Mouse (Mus musculus) MEL (cell line): ENCODE measurements at regions not wholly inside any gene's neighbourhood (a gene's known extent, or its start where the extent isn't known, plus 50 kb on each side); places are given as distances from the start of the nearest gene placed in this dataset.

Experiments used
- DNase-seq: peaks from one replicate; pipeline ENCODE4 v3.0.0; 2011; ENCODE audit warnings: low read depth, low spot score
- H3K27ac ChIP-seq: 2 replicates; pipeline ENCODE4 v1.5.1; 2012; ENCODE audit warnings: low read depth, mild to moderate bottlenecking, control low read depth, low read length, moderate library complexity; ENCODE audit not compliant: control insufficient read depth
- H3K27me3 ChIP-seq, 2 experiments: fragments of 150-350 bp in 1 of 2; sonication (generic) in 1 of 2; 2 replicates each; pipeline ENCODE4 v1.6.1; 2012; ENCODE audit warnings: low read length in 2 of 2, mild to moderate bottlenecking in 2 of 2, improper control_type of control experiment in 1 of 2, moderate library complexity in 1 of 2; ENCODE audit not compliant: insufficient read depth in 2 of 2, control insufficient read depth in 1 of 2
- H3K36me3 ChIP-seq, 2 experiments: 2 replicates each; pipeline ENCODE4 v1.6.1; 2012 to 2014; ENCODE audit warnings: low read length in 2 of 2, improper control_type of control experiment in 1 of 2, inconsistent platforms in 1 of 2, mild to moderate bottlenecking in 1 of 2; ENCODE audit not compliant: insufficient read depth in 2 of 2, control insufficient read depth in 1 of 2
- H3K4me1 ChIP-seq, 2 experiments: fragments of 150-350 bp in 1 of 2; sonication (generic) in 1 of 2; 2 replicates each; pipeline ENCODE4 v1.6.1; 2012; ENCODE audit warnings: low read length in 2 of 2, improper control_type of control experiment in 1 of 2, mild to moderate bottlenecking in 1 of 2; ENCODE audit not compliant: insufficient read depth in 2 of 2, control insufficient read depth in 1 of 2
- H3K4me3 ChIP-seq, 2 experiments: fragments of 150-350 bp in 1 of 2; sonication (generic) in 1 of 2; 2 replicates each; pipeline ENCODE4 v1.5.1; 2012; ENCODE audit warnings: low read depth in 2 of 2, low read length in 2 of 2, mild to moderate bottlenecking in 2 of 2, moderate library complexity in 2 of 2, control low read depth in 1 of 2, improper control_type of control experiment in 1 of 2; ENCODE audit not compliant: control insufficient read depth in 1 of 2, insufficient read depth in 1 of 2
- H3K79me2 ChIP-seq: 2 replicates; pipeline ENCODE4 v1.6.1; 2012; ENCODE audit warnings: mild to moderate bottlenecking, low read length, moderate library complexity; ENCODE audit not compliant: control insufficient read depth, poor library complexity, insufficient read depth
- H3K9ac ChIP-seq: 2 replicates; pipeline ENCODE4 v1.6.1; 2012; ENCODE audit warnings: low read depth, mild to moderate bottlenecking, control low read depth, low read length, moderate library complexity; ENCODE audit not compliant: control insufficient read depth, poor library complexity, severe bottlenecking
- H3K9me3 ChIP-seq: fragments of 150-350 bp; sonication (generic); replicated peaks from 2 replicates; pipeline ENCODE4 v1.6.1; 2012; ENCODE audit warnings: mild to moderate bottlenecking, low read length, improper control_type of control experiment, moderate library complexity; ENCODE audit not compliant: insufficient read depth
- BHLHE40 ChIP-seq: IDR thresholded peaks from 2 replicates; pipeline ENCODE4 v1.6.1; 2012; ENCODE audit warnings: low read depth, mild to moderate bottlenecking, inconsistent platforms, low read length, improper control_type of control experiment, borderline replicate concordance
- CHD1 ChIP-seq: IDR thresholded peaks from 2 replicates; pipeline ENCODE4 v1.6.1; 2012; ENCODE audit warnings: low read depth, mild to moderate bottlenecking, inconsistent platforms, low read length, improper control_type of control experiment
- CHD2 ChIP-seq: IDR thresholded peaks from 2 replicates; pipeline ENCODE4 v1.6.1; 2011; ENCODE audit warnings: low read length, improper control_type of control experiment
- CTCF ChIP-seq, 3 experiments: IDR thresholded peaks in 2 of 3; conservative IDR thresholded peaks in 1 of 3; 2 replicates each; pipeline ENCODE4 v1.5.1; 2011 to 2012; ENCODE audit warnings: low read length in 3 of 3, low read depth in 2 of 3, mild to moderate bottlenecking in 2 of 3, improper control_type of control experiment in 1 of 3, inconsistent platforms in 1 of 3, mixed read lengths in 1 of 3, moderate library complexity in 1 of 3; ENCODE audit not compliant: control insufficient read depth in 1 of 3, insufficient read depth in 1 of 3, poor library complexity in 1 of 3, severe bottlenecking in 1 of 3
- E2F4 ChIP-seq: IDR thresholded peaks from 2 replicates; pipeline ENCODE4 v1.6.1; 2011; ENCODE audit warnings: low read depth, low read length, improper control_type of control experiment, borderline replicate concordance
- ELF1 ChIP-seq: IDR thresholded peaks from 2 replicates; pipeline ENCODE4 v1.6.1; 2014; ENCODE audit warnings: low read depth, mild to moderate bottlenecking, inconsistent platforms, low read length, improper control_type of control experiment, moderate library complexity
- EP300 ChIP-seq, 2 experiments: IDR thresholded peaks; 2 replicates each; pipeline ENCODE4 v1.6.1; 2011; ENCODE audit warnings: improper control_type of control experiment in 2 of 2, low read length in 2 of 2, low read depth in 1 of 2, mild to moderate bottlenecking in 1 of 2
- ETS1 ChIP-seq: IDR thresholded peaks from 2 replicates; pipeline ENCODE4 v1.6.1; 2012; ENCODE audit warnings: low read depth, mild to moderate bottlenecking, inconsistent platforms, low read length, improper control_type of control experiment, moderate library complexity
- GABPA ChIP-seq: IDR thresholded peaks from 2 replicates; pipeline ENCODE4 v1.6.1; 2012; ENCODE audit warnings: low read depth, mild to moderate bottlenecking, inconsistent platforms, low read length, improper control_type of control experiment, moderate library complexity
- GATA1 ChIP-seq: IDR thresholded peaks from 2 replicates; pipeline ENCODE4 v1.6.1; 2011; ENCODE audit warnings: low read depth, low read length, improper control_type of control experiment
- HCFC1 ChIP-seq: IDR thresholded peaks from 2 replicates; pipeline ENCODE4 v1.6.1; 2012; ENCODE audit warnings: low read depth, mild to moderate bottlenecking, inconsistent platforms, low read length, improper control_type of control experiment, moderate library complexity
- JUND ChIP-seq: IDR thresholded peaks from 2 replicates; pipeline ENCODE4 v1.6.1; 2011; ENCODE audit warnings: low read depth, mild to moderate bottlenecking, improper control_type of control experiment, low read length
- KAT2A ChIP-seq: conservative IDR thresholded peaks from 2 replicates; pipeline ENCODE4 v1.6.1; 2012; ENCODE audit warnings: low read depth, low read length, improper control_type of control experiment, inconsistent platforms
- MAFK ChIP-seq: IDR thresholded peaks from 2 replicates; pipeline ENCODE4 v1.6.1; 2011; ENCODE audit warnings: low read depth, mild to moderate bottlenecking, low read length, improper control_type of control experiment, borderline replicate concordance
- MAX ChIP-seq: IDR thresholded peaks from 2 replicates; pipeline ENCODE4 v1.6.1; 2011; ENCODE audit warnings: low read length, improper control_type of control experiment
- MAZ ChIP-seq: IDR thresholded peaks from 2 replicates; pipeline ENCODE4 v1.6.1; 2012; ENCODE audit warnings: low read depth, mild to moderate bottlenecking, inconsistent platforms, low read length, improper control_type of control experiment
- MEF2A ChIP-seq: IDR thresholded peaks from 2 replicates; pipeline ENCODE4 v1.6.1; 2014; ENCODE audit warnings: low read depth, mild to moderate bottlenecking, inconsistent platforms, low read length, improper control_type of control experiment; ENCODE audit not compliant: poor library complexity, insufficient replicate concordance, severe bottlenecking; ENCODE audit errors: extremely low read depth
- MXI1 ChIP-seq: IDR thresholded peaks from 2 replicates; pipeline ENCODE4 v1.6.1; 2011; ENCODE audit warnings: mild to moderate bottlenecking, low read depth, low read length, improper control_type of control experiment
- MYB ChIP-seq: IDR thresholded peaks from 2 replicates; pipeline ENCODE4 v1.6.1; 2011; ENCODE audit warnings: mild to moderate bottlenecking, low read depth, low read length, improper control_type of control experiment
- MYC ChIP-seq: IDR thresholded peaks from 2 replicates; pipeline ENCODE4 v1.6.1; 2011; ENCODE audit warnings: low read depth, mild to moderate bottlenecking, low read length, improper control_type of control experiment, moderate library complexity
- NELFE ChIP-seq: IDR thresholded peaks from 2 replicates; pipeline ENCODE4 v1.6.1; 2011; ENCODE audit warnings: low read depth, low read length, improper control_type of control experiment
- NRF1 ChIP-seq: IDR thresholded peaks from 2 replicates; pipeline ENCODE4 v1.6.1; 2014; ENCODE audit warnings: low read depth, mild to moderate bottlenecking, inconsistent platforms, low read length, improper control_type of control experiment, moderate library complexity; ENCODE audit not compliant: poor library complexity, insufficient read depth, severe bottlenecking
- POLR2A ChIP-seq, 2 experiments: IDR thresholded peaks; 2 replicates each; pipeline ENCODE4 v1.6.1; 2011 to 2012; ENCODE audit warnings: low read length in 2 of 2, mild to moderate bottlenecking in 2 of 2, control low read depth in 1 of 2, improper control_type of control experiment in 1 of 2, low read depth in 1 of 2, moderate library complexity in 1 of 2; ENCODE audit not compliant: control insufficient read depth in 1 of 2, insufficient read depth in 1 of 2, poor library complexity in 1 of 2
- POLR2AphosphoS2 ChIP-seq: IDR thresholded peaks from 2 replicates; pipeline ENCODE4 v1.6.1; 2011; ENCODE audit warnings: low read length, improper control_type of control experiment
- POLR2AphosphoS5 ChIP-seq: IDR thresholded peaks from 2 replicates; pipeline ENCODE4 v1.6.1; 2012; ENCODE audit warnings: low read depth, borderline replicate concordance, mild to moderate bottlenecking, inconsistent platforms, low read length, moderate library complexity, mixed read lengths
- RAD21 ChIP-seq: IDR thresholded peaks from 2 replicates; pipeline ENCODE4 v1.6.1; 2011; ENCODE audit warnings: mild to moderate bottlenecking, low read depth, low read length, improper control_type of control experiment
- RCOR1 ChIP-seq: IDR thresholded peaks from 2 replicates; pipeline ENCODE4 v1.6.1; 2012; ENCODE audit warnings: low read depth, mild to moderate bottlenecking, inconsistent platforms, low read length, improper control_type of control experiment
- SIN3A ChIP-seq: IDR thresholded peaks from 2 replicates; pipeline ENCODE4 v1.6.1; 2012; ENCODE audit warnings: low read length, improper control_type of control experiment, inconsistent platforms
- SMC3 ChIP-seq: IDR thresholded peaks from 2 replicates; pipeline ENCODE4 v1.6.1; 2011; ENCODE audit warnings: low read depth, low read length, improper control_type of control experiment
- TAL1 ChIP-seq: IDR thresholded peaks from 2 replicates; pipeline ENCODE4 v1.6.1; 2012; ENCODE audit warnings: mild to moderate bottlenecking, inconsistent platforms, low read length, moderate library complexity, mixed read lengths
- TBP ChIP-seq: IDR thresholded peaks from 2 replicates; pipeline ENCODE4 v1.8.0; 2011; ENCODE audit warnings: low read depth, low read length, improper control_type of control experiment
- TCF12 ChIP-seq: IDR thresholded peaks from 2 replicates; pipeline ENCODE4 v1.6.1; 2014; ENCODE audit warnings: low read depth, mild to moderate bottlenecking, inconsistent platforms, low read length, improper control_type of control experiment, moderate library complexity
- UBTF ChIP-seq: IDR thresholded peaks from 2 replicates; pipeline ENCODE4 v1.6.1; 2012; ENCODE audit warnings: low read depth, mild to moderate bottlenecking, inconsistent platforms, low read length, improper control_type of control experiment, moderate library complexity, borderline replicate concordance; ENCODE audit not compliant: insufficient read depth
- USF1 ChIP-seq: IDR thresholded peaks from 2 replicates; pipeline ENCODE4 v1.6.1; 2014; ENCODE audit warnings: low read depth, mild to moderate bottlenecking, inconsistent platforms, low read length, improper control_type of control experiment, moderate library complexity
- USF2 ChIP-seq, 2 experiments: IDR thresholded peaks; 2 replicates each; pipeline ENCODE4 v1.6.1; 2011 to 2012; ENCODE audit warnings: improper control_type of control experiment in 2 of 2, low read length in 2 of 2, borderline replicate concordance in 1 of 2, inconsistent platforms in 1 of 2, low read depth in 1 of 2, mild to moderate bottlenecking in 1 of 2; ENCODE audit not compliant: insufficient read depth in 1 of 2
- ZC3H11A ChIP-seq: IDR thresholded peaks from 2 replicates; pipeline ENCODE4 v1.6.1; 2012; ENCODE audit warnings: low read depth, mild to moderate bottlenecking, inconsistent platforms, low read length, improper control_type of control experiment
- ZMIZ1 ChIP-seq: IDR thresholded peaks from 2 replicates; pipeline ENCODE4 v1.6.1; 2012; ENCODE audit warnings: low read depth, mild to moderate bottlenecking, inconsistent platforms, low read length, improper control_type of control experiment, moderate library complexity
- ZNF384 ChIP-seq: IDR thresholded peaks from 2 replicates; pipeline ENCODE4 v1.6.1; 2012; ENCODE audit warnings: low read depth, mild to moderate bottlenecking, inconsistent platforms, low read length, improper control_type of control experiment

DNA sequence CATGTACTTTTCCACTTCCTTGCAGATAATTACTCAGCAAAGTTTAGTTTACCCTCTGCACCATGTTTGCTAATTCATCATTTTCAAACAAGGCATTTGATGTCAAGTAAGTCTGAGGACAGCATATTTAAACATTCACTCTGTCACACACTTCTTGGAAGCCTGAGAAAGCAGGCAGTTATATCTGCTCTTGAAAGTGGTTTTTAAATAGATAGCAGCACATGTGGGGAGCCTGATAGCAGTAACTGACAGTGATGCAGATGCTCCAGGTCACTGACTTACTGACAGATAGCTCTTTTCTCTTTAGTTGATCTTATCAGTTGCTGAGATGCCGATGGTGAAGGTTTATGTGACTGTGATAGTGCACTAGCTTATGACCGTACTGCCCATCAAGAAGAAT, 380.9 kb downstream of the Gm16223 start:
- Histone ChIP-seq H3K9me3 (no peaks in the 10 kb centered on the region), H3K9ac (no peak overlapping the region), H3K79me2 (no peaks in the 10 kb centered on the region), H3K27ac (no peak overlapping the region), H3K27me3 (no peaks in the 10 kb centered on the region), H3K4me3 (peak overlapping the region in 1 of 2 experiments; percentile 18; a peak in 1 of 4 replicates), H3K4me1 (peaks cover 6 to 37% of the 10 kb centered on the region in 2 experiments), H3K36me3 (peaks cover 0 to 20% of the 10 kb centered on the region in 2 experiments; a peak in 2 of 4 replicates)
- peak; percentile 24 for DNase-seq
- TF ChIP-seq MYC (no peak), ETS1 (peak; percentile 95), TAL1 (no peak), MAZ (no peak), TBP (no peak), CHD2 (no peak), MEF2A (peak; percentile 62; the same call in 1 of the 2 replicates), BHLHE40 (peak; percentile 63; the same call in 1 of the 2 replicates), NRF1 (peak; percentile 16; the same call in 1 of the 2 replicates), ZMIZ1 (no peak), CTCF (IDR thresholded peaks at IDR 0.05 in 2 of 3, conservative IDR thresholded peaks at IDR 0.05 in 1 of 3; ENCODE audit: control insufficient read depth in 1 of 3, insufficient read depth in 1 of 3, low read depth in 2 of 3, low read length in 3 of 3, poor library complexity in 1 of 3, severe bottlenecking in 1 of 3) (no peak), ZNF384 (0 out of 2 replicates have a peak, but pooled peaks have one; percentile 14), HCFC1 (no peak), MAX (no peak), ELF1 (no peak), ZC3H11A (no peak; the same call in 1 of the 2 replicates), RCOR1 (peak; percentile 92), E2F4 (no peak), UBTF (no peak), GABPA (no peak), EP300 (IDR thresholded peaks at IDR 0.05; ENCODE audit: low read depth in 1 of 2, low read length in 2 of 2) (peak; percentile 85 to 92), JUND (no peak), GATA1 (peak; percentile 80), POLR2A (IDR thresholded peaks at IDR 0.05; ENCODE audit: control insufficient read depth in 1 of 2, insufficient read depth in 1 of 2, low read depth in 1 of 2, low read length in 2 of 2, poor library complexity in 1 of 2) (no peak), MXI1 (peak; percentile 52; the same call in 1 of the 2 replicates), USF2 (IDR thresholded peaks at IDR 0.05; ENCODE audit: borderline replicate concordance in 1 of 2, insufficient read depth in 1 of 2, low read depth in 1 of 2, low read length in 2 of 2) (no peak), SMC3 (no peak), TCF12 (peak; percentile 97), SIN3A (peak; percentile 58), NELFE (no peak), MAFK (peak; percentile 81), POLR2AphosphoS2 (no peak; the same call in 1 of the 2 replicates), POLR2AphosphoS5 (no peak), KAT2A (no peak), CHD1 (no peak), MYB (peak; percentile 82), RAD21 (no peak), USF1 (0 out of 2 replicates have a peak, but pooled peaks have one; percentile 14)
